Mouse (Mus musculus) heart, adult 2 months (tissue): ENCODE measurements around the gene Sppl2a. TPM values are rescaled to one million over a fixed set of nuclear protein-coding genes. Genes with fewer than 3 reads are reported as not detected.

ENCODE experiments used
- DNase-seq, 2 experiments: peaks; one replicate each; pipeline ENCODE4 v3.0.0; 2021
- H3K27ac ChIP-seq: fragments of 200-600 bp; 2 replicates; pipeline ENCODE4 v1.8.1; 2022
- H3K27me3 ChIP-seq: fragments of 200-500 bp; 2 replicates; pipeline ENCODE4 v1.6.1; 2012; ENCODE audit warnings: mild to moderate bottlenecking, low read length, inconsistent platforms, mixed read lengths; ENCODE audit not compliant: control insufficient read depth, insufficient read depth
- H3K36me3 ChIP-seq: fragments of 200-500 bp; 2 replicates; pipeline ENCODE4 v1.6.1; 2012; ENCODE audit warnings: low read length, inconsistent platforms; ENCODE audit not compliant: control insufficient read depth, insufficient read depth
- H3K4me1 ChIP-seq: fragments of 200-500 bp; 2 replicates; pipeline ENCODE4 v1.6.1; 2011; ENCODE audit warnings: low read length; ENCODE audit not compliant: control insufficient read depth, insufficient read depth
- H3K4me3 ChIP-seq: fragments of 200-600 bp; 2 replicates; pipeline ENCODE4 v1.8.1; 2022
- H3K79me2 ChIP-seq: fragments of 200-500 bp; replicated peaks from 2 replicates; pipeline ENCODE4 v1.6.1; 2012; ENCODE audit warnings: mild to moderate bottlenecking, inconsistent platforms, low read length, moderate library complexity, mixed read lengths; ENCODE audit not compliant: control insufficient read depth, insufficient read depth
- H3K9ac ChIP-seq: fragments of 200-500 bp; 2 replicates; pipeline ENCODE4 v1.6.1; 2012; ENCODE audit warnings: low read depth, mild to moderate bottlenecking, control low read depth, inconsistent platforms, low read length, mixed read lengths
- CTCF ChIP-seq: fragments of 200-600 bp; IDR thresholded peaks from 2 replicates; pipeline ENCODE4 v1.8.1; 2022; ENCODE audit warnings: antibody characterized with exemption, mild to moderate bottlenecking, moderate library complexity
- EP300 ChIP-seq: fragments of 200-500 bp; IDR thresholded peaks from 2 replicates; pipeline ENCODE4 v1.6.1; 2011; ENCODE audit warnings: low read depth, low read length, control low read depth; ENCODE audit not compliant: insufficient read depth
- POLR2A ChIP-seq: fragments of 200-500 bp; IDR thresholded peaks from 2 replicates; pipeline ENCODE4 v1.6.1; 2011; ENCODE audit warnings: mild to moderate bottlenecking, low read depth, low read length, control low read depth; ENCODE audit not compliant: insufficient read depth
- WGBS: fragments of 180-500 bp; shearing (Covaris S2); methylation state at CpG from one replicate; pipeline ENCODE4 v1.1.7; 2018; 5-methylcytosine and 5-hydroxymethylcytosine counted together
- intact Hi-C: fragments of 180-260 bp; cut with DNase I; formaldehyde crosslinking; loops from one replicate; pipeline ENCODE4 v1.15.1; 2025
- long read RNA-seq: library from polyadenylated mRNA; stranded (forward); transcript quantifications from one replicate; pipeline ENCODE4 v2.0.0, GENCODE M21; 2021
- polyA plus RNA-seq: library from polyadenylated mRNA; depleted of rRNA; stranded (reverse); fragments of >200 nt; gene quantifications from 2 replicates; pipeline ENCODE4 v1.2.3, GENCODE M21; 2012; rRNA removed
- total RNA-seq, 2 experiments: library from RNA; stranded (reverse); gene quantifications; 2 replicates each; pipeline ENCODE4 v1.2.3; 2021

The Sppl2a gene
- total RNA-seq (10 to 100 TPM; 51.5 to 56.4 TPM), polyA plus RNA-seq (17.4 and 37.5 TPM in 2 replicates)
- long read RNA-seq, full-length matches to known transcripts = 6 of 14 reads
- long read RNA-seq, partial matches to known transcripts = 0 of 14 reads
- long read RNA-seq, other reads (novel, unspliced or antisense) = 8 of 14 reads

DNA sequence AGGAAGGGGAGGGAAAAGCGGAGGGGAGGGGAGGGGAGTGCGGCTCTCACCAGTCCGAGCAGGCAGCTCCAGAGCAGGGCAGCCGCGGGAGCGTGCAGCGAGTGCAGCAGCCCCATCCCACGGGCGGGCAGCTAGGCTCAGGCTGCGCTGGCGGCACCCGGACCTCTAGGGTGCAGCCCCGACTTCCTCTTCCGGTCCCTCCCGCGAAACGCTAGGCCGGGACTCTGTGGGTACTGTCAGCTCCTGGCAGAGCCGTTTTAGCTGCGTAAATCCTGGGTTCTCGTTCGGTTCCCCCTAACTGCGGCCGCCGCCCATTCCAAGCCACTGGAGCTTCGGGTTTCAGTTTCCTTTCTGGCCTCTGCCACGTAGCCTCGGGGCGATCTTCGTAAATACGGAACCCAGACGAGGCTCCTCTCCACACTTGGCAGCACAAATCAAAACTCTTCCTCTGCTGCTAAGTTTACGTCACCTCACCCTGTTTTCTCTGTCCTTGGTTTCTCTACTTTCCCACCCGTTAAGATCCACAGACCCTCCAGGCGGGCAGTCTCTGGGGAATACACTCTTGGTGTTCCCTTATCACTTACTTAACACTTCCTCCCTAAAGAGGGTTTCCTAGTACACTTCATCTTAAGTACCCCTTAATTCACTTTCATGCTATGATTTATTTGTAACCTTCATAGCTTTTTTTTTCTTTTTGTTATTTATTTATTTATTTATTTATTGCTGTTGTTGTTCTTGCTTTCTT is at the start of gene Sppl2a:
Gene Sppl2a, minus strand, starts transcription at position 339 of the 745 bp plus-strand sequence.
- Histone ChIP-seq H3K9ac (peak within 1 kb of the TSS; percentile 78), H3K4me3 (peak within 1 kb of the TSS; percentile 75), H3K4me1 (peaks cover 2% of the 10 kb centered on the region; the same call in 1 of the 2 replicates), H3K36me3 (peaks cover 6% of the 10 kb centered on the region), H3K27ac (peak within 1 kb of the TSS; percentile 99), H3K79me2 (no peaks in the 10 kb centered on the region), H3K27me3 (no peaks in the 10 kb centered on the region)
- TF ChIP-seq CTCF (peak; percentile 45), EP300 (peak; percentile 74), POLR2A (peak; percentile 95)
- under 1% methylated on average over 35 of the region's 35 CpGs for WGBS
- intact Hi-C loops = loop anchor here (1.0 to 10.0 kb wide), 6 partner anchors 18 to 272 kb away; partner anchors contain the start of genes 1810024B03Rik, Ap4e1, Snrnp200 and Trpm7
- DNase-seq = peak; percentile 92 to 94

DNA sequence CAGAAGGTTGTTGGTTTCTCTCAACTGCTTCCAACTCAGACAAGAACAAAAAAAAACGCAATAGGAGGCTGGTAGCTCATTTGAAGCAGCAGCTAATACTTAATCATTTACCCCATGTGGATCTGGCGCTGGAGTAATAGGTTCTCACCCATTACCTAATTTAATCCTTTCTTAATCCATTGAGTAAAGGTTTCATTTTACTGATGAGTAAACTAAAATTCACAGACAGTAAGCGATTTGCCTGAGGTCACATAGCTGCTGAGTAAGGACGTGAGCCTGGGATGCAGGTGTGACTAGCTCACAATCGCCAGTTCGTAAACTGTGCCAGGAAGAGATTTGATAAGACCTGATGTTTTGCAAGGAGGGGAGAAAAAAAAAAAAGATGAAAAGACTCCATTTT is 44.4 kb upstream of the Sppl2a start:
- DNase-seq = no peak
- intact Hi-C loops = no loop called here
- TF ChIP-seq EP300 (no peak), POLR2A (no peak), CTCF (no peak)
- Histone ChIP-seq H3K9ac (no peak overlapping the region), H3K79me2 (no peaks in the 10 kb centered on the region), H3K27me3 (no peaks in the 10 kb centered on the region), H3K4me1 (no peaks in the 10 kb centered on the region), H3K4me3 (no peak overlapping the region), H3K27ac (no peak overlapping the region), H3K36me3 (no peaks in the 10 kb centered on the region)
- WGBS = 68% methylated on average over 6 of the region's 6 CpGs

DNA sequence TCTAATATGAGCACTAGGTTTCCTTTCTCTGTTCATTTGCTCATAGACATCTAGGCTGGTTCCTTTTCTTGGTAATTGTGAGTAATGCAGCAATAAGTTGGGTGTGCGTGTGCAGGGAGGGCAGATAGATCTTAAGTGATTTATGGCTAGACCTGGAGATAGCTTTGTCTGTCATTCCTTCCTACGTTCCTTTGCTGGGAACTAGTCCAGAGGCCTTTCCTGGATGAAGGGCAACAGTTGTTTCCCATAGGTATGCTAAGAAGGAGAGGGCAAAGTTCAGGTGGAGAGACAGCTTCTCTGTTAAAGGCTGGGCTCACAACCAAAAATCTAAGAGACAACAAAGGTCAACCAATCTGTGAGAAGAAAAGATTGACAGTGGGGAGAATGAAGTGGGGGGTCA is 28.7 kb upstream of the Sppl2a start:
- no peaks in the 10 kb centered on the region for H3K36me3 ChIP-seq
- no peak for DNase-seq
- no peaks in the 10 kb centered on the region for H3K27me3 ChIP-seq
- intact Hi-C loops = no loop called here
- TF ChIP-seq CTCF = no peak
- no peak for TF ChIP-seq EP300
- no peak for TF ChIP-seq POLR2A
- no peak overlapping the region for H3K4me3 ChIP-seq
- no peak overlapping the region for H3K9ac ChIP-seq
- 67% methylated on average over 2 of the region's 2 CpGs for WGBS
- no peaks in the 10 kb centered on the region for H3K4me1 ChIP-seq
- no peak overlapping the region for H3K27ac ChIP-seq
- no peaks in the 10 kb centered on the region for H3K79me2 ChIP-seq

DNA sequence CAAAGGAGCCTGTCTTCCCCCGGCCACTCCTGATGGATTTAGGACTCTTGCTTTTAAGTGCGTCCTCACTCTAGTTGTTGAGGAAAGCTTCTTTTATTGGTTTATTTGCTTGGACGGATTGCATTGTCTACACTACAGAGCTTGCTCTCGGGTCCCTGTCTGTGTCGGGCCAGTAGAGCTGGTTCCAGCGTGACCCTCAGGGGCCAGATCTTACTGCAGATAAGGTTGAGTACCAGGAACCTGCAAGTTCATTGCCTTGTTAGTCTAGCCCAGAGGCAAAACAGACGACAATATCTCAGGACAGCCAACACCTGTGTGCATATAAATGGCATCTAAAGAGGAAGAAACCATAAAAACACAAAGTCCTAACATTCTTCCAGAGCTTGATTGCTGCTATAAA is 22.6 kb upstream of the Sppl2a start:
- DNase-seq = no peak
- H3K9ac ChIP-seq = no peak overlapping the region
- H3K27ac ChIP-seq = no peak overlapping the region
- H3K27me3 ChIP-seq = no peaks in the 10 kb centered on the region
- no peaks in the 10 kb centered on the region for H3K79me2 ChIP-seq
- intact Hi-C loops = no loop called here
- peaks cover 3% of the 10 kb centered on the region for H3K4me1 ChIP-seq
- peaks cover 3% of the 10 kb centered on the region for H3K36me3 ChIP-seq
- TF ChIP-seq CTCF (no peak), EP300 (no peak), POLR2A (no peak)
- WGBS = 78% methylated on average over 7 of the region's 7 CpGs
- no peak overlapping the region for H3K4me3 ChIP-seq

DNA sequence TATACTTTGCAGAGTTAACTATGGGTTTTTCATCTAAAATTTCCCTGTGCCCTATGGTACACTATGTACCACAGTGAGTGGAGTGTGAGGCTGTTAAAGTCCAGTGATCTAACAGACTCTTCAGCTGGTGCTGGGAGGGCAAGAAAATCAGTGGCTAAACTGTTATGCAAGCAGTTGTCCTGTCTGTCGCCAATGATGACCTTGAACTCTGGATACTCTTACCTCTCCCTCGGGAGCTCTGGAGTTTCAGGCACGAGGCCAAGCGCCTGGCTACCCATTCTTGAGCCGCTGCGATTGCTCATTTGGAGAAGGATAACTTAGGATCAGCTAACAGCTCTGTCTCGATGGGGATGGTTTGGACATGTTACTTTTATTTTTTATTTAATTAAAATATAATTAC is 18.1 kb upstream of the Sppl2a start:
- peak overlapping the region; percentile 61 for H3K27ac ChIP-seq
- WGBS = 18% methylated on average over 7 of the region's 7 CpGs

DNA sequence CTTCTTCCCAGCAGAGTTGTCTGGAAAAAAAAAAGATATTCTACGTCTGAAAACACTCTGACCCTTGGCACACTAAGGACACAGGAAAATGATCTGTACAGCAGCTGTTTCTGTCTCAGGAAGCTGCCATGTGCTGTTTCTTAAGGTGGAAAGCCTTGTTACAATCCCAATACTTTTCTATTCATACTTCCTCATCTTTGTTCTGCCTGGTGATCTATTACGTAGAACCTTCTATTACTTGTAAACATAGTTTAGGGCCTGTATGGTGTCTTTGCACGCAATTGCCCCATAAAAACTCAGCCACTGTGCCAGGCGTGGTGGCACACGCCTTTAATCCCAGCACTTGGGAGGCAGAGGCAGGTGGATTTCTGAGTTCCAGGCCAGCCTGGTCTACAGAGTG is 17.4 kb upstream of the Sppl2a start:
- no peak for DNase-seq
- Histone ChIP-seq H3K9ac (no peak overlapping the region), H3K27me3 (no peaks in the 10 kb centered on the region), H3K27ac (peak overlapping the region; percentile 61), H3K4me3 (no peak overlapping the region), H3K4me1 (peaks cover 9% of the 10 kb centered on the region), H3K36me3 (peaks cover 8% of the 10 kb centered on the region), H3K79me2 (no peaks in the 10 kb centered on the region)
- intact Hi-C loops = loop anchor here (2.0 kb wide), 1 partner anchor 18 kb away; the partner anchor contains the start of gene Sppl2a
- WGBS = 62% methylated on average over 5 of the region's 5 CpGs
- TF ChIP-seq EP300 = no peak
- TF ChIP-seq CTCF = no peak

More for the DNA sequence above, 18.1 kb upstream of the Sppl2a start:
- Histone ChIP-seq H3K9ac (no peak overlapping the region), H3K79me2 (no peaks in the 10 kb centered on the region), H3K27me3 (no peaks in the 10 kb centered on the region), H3K4me3 (no peak overlapping the region), H3K4me1 (peaks cover 9% of the 10 kb centered on the region), H3K36me3 (peaks cover 8% of the 10 kb centered on the region)
- peak; percentile 78; the same call in 1 of the 2 replicates for TF ChIP-seq EP300
- TF ChIP-seq CTCF = no peak
- peak; percentile 65 to 70 for DNase-seq
- intact Hi-C loops = loop anchor here (2.0 kb wide), 1 partner anchor 18 kb away; the partner anchor contains the start of gene Sppl2a
